Comparison of ENCODE assay signal across 8 mouse cellular contexts in genomic region chr14:46761186-46761585, GRCm38 (mm10). TPM values are rescaled to one million over a fixed set of nuclear protein-coding genes. Genes with fewer than 3 reads are reported as not detected.
DNase-seq lines count a peak whose midpoint lies in the region; ATAC-seq and TF ChIP-seq lines count a peak whose summit lies in the region.

No protein-coding gene starts in this region.

- WGBS in neural tube, embryonic 11.5 days = 58% methylated on average over 6 of the region's 6 CpGs
- 52% methylated on average over 6 of the region's 6 CpGs for WGBS in limb, embryonic 12.5 days

- peak overlapping the region; percentile 70 for H3K4me3 ChIP-seq in neural tube, embryonic 11.5 days (ENCODE audit: low read depth, low read length)
- H3K4me3 ChIP-seq in embryonic fibroblast, embryonic 13.5 days (ENCODE audit: insufficient read depth, low read length) = peak overlapping the region; percentile 63
- H3K4me3 ChIP-seq in limb, embryonic 12.5 days (replicated peaks) = peak overlapping the region; percentile 73

- H3K4me1 ChIP-seq in neural tube, embryonic 11.5 days (ENCODE audit: control insufficient read depth, insufficient read depth, low read length) = peaks cover 9% of the 10 kb centered on the region
- H3K4me1 ChIP-seq in embryonic fibroblast, embryonic 13.5 days (ENCODE audit: control insufficient read depth, insufficient read depth, low read length) = peaks cover 2% of the 10 kb centered on the region; the same call in 1 of the 2 replicates
- H3K4me1 ChIP-seq in limb, embryonic 12.5 days (replicated peaks) = peaks cover 12% of the 10 kb centered on the region

- H3K27ac ChIP-seq in neural tube, embryonic 11.5 days (ENCODE audit: low read depth, low read length) = no peak overlapping the region
- no peak overlapping the region for H3K27ac ChIP-seq in embryonic fibroblast, embryonic 13.5 days (ENCODE audit: insufficient read depth, low read length)
- H3K27ac ChIP-seq in limb, embryonic 12.5 days = no peak overlapping the region

- no peak for ATAC-seq in neural tube, embryonic 11.5 days (ENCODE audit: insufficient read depth, low FRiP score, low TSS enrichment)
- no peak for ATAC-seq in limb, embryonic 12.5 days (ENCODE audit: insufficient number of reproducible peaks, insufficient read depth, low FRiP score, low TSS enrichment, low read depth)

- peak overlapping the region; percentile 59 for H3K9ac ChIP-seq in neural tube, embryonic 11.5 days (ENCODE audit: low read length)
- peak overlapping the region; percentile 70; the same call in 1 of the 2 replicates for H3K9ac ChIP-seq in limb, embryonic 12.5 days (replicated peaks)

- no peak for TF ChIP-seq CTCF in embryonic fibroblast, embryonic 13.5 days (IDR thresholded peaks at IDR 0.05; ENCODE audit: borderline replicate concordance, insufficient read depth, low read length)

- H3K27me3 ChIP-seq in neural tube, embryonic 11.5 days (ENCODE audit: control insufficient read depth, insufficient read depth, low read length) = no peaks in the 10 kb centered on the region
- no peaks in the 10 kb centered on the region for H3K27me3 ChIP-seq in limb, embryonic 12.5 days
- H3K27me3 ChIP-seq in splenic B cell, adult 2 months (ENCODE audit: control insufficient read depth, insufficient read depth, low read length, poor library complexity, severe bottlenecking) = no peaks in the 10 kb centered on the region

- TF ChIP-seq POLR2A in embryonic fibroblast, embryonic 13.5 days (IDR thresholded peaks at IDR 0.05; ENCODE audit: low read depth, low read length) = no peak

- no peak for DNase-seq in neural tube, embryonic 11.5 days (ENCODE audit: low spot score)
- no peak for DNase-seq in neural tube, embryonic 10.5 days (ENCODE audit: extremely low spot score, low spot score)
- peak; percentile 36 for DNase-seq in splenic B cell, adult 2 months (ENCODE audit: low read depth, low spot score)
- DNase-seq in right cerebral cortex, adult 2 months (ENCODE audit: low spot score in 2 of 2) = no peak
- DNase-seq in adrenal gland, adult 8-10 months = no peak
- DNase-seq in right cerebral cortex, postnatal 14 days = no peak

- H3K9me3 ChIP-seq in neural tube, embryonic 11.5 days (ENCODE audit: control insufficient read depth, low read length) = no peaks in the 10 kb centered on the region
- H3K9me3 ChIP-seq in limb, embryonic 12.5 days = peaks cover 10% of the 10 kb centered on the region; the same call in 1 of the 2 replicates

- H3K4me2 ChIP-seq in neural tube, embryonic 11.5 days (ENCODE audit: low read depth) = peak overlapping the region; percentile 74
- peak overlapping the region; percentile 89 for H3K4me2 ChIP-seq in limb, embryonic 12.5 days

- no peaks in the 10 kb centered on the region for H3K36me3 ChIP-seq in neural tube, embryonic 11.5 days (ENCODE audit: control insufficient read depth, insufficient read depth, low read length)
- peaks cover 17% of the 10 kb centered on the region; the same call in 1 of the 2 replicates for H3K36me3 ChIP-seq in limb, embryonic 12.5 days
- H3K36me3 ChIP-seq in splenic B cell, adult 2 months (ENCODE audit: control insufficient read depth, insufficient read depth, low read length, poor library complexity, severe bottlenecking) = no peaks in the 10 kb centered on the region

RNA-seq across cellular contexts. Expression of gene Cdkn3, which starts 0.8 kb away (rescaled TPM):
- 38.2 and 41.7 TPM in 2 replicates for polyA plus RNA-seq in neural tube, embryonic 11.5 days (2014; fragmentation: Nextera tagmentation; extraction: Ambion mirVana)
- polyA plus RNA-seq in embryonic fibroblast, embryonic 13.5 days (2011; ENCODE audit: insufficient read length, low read depth, missing spikeins) = 16.5 and 27.5 TPM in 2 replicates
- polyA plus RNA-seq in limb, embryonic 12.5 days (2016; fragmentation: Nextera tagmentation; extraction: Ambion mirVana) = 46.4 and 47.6 TPM in 2 replicates
- 1 to 10 TPM in 1 of 4 experiments, under 1 TPM in 3; 0.24 to 1.4 (median 0.68) TPM for total RNA-seq in adrenal gland, adult 8-10 months (2022)

RNA-seq across cellular contexts. Expression of gene Cnih1, which starts 27.0 kb away (rescaled TPM):
- 218 and 224 TPM in 2 replicates for polyA plus RNA-seq in neural tube, embryonic 11.5 days (2014; fragmentation: Nextera tagmentation; extraction: Ambion mirVana)
- polyA plus RNA-seq in embryonic fibroblast, embryonic 13.5 days (2011; ENCODE audit: insufficient read length, low read depth, missing spikeins) = 259 and 293 TPM in 2 replicates
- polyA plus RNA-seq in limb, embryonic 12.5 days (2016; fragmentation: Nextera tagmentation; extraction: Ambion mirVana) = 170 and 187 TPM in 2 replicates
- total RNA-seq in adrenal gland, adult 8-10 months (2022) = 100 to 1,000 TPM; 106 to 135 (median 109) TPM
